Mouse (Mus musculus) telencephalon, adult 2 months (tissue): Measurements from ENCODE around the gene March10.
A peak's percentile ranks its signal among the peaks of the same experiment; 100 is the strongest.

Experiments used
- DNase-seq: peaks from one replicate; pipeline ENCODE4 v3.0.0-alpha.2; 2011; ENCODE audit warnings: low read depth, low spot score

The March10 gene

DNA sequence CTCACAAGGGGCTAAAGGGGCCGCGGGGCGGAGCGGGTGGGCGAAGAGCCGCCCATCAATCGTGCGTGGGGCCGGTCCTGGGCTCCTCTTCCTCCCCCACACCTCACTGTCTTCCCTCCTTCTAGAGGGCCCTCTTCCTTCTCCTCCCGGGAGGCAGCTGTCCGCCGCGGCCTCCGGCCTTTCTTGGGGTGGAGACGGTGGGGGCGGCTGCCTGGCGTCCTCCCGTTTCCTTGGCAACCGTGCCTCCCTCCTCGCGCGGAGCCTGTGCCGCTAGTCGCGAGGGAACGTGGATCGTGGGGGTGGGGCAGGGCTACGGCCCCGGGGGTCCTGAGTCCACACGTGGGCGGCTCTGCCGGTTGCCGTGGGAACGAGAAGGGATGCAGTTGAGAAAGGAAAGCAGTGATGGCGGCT lies at the start of gene March10:
March10 (minus strand) TSS at position 239 of the 411 bp plus-strand sequence.
- DNase-seq = no peak

DNA sequence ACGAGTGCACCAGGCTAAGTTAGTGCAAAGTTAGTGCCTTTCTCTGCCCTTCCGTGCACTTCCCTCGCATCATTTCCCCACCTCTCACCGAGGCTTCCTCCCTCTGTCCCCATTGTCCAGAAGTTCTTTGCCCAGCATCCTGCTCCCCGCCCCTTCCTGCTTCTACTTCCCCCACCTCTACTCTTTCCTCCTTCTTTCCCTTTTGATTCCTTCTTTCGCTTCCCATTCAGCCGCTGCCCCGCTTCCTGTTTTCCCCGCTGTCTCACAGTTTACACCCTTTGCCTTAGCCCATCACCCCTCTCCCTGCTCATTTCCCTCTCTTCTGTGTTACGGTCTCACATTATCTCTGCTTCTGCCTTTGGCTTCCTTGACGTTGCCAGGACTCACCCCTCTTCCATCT lies 49.8 kb upstream of the March10 start:
- no peak for DNase-seq

DNA sequence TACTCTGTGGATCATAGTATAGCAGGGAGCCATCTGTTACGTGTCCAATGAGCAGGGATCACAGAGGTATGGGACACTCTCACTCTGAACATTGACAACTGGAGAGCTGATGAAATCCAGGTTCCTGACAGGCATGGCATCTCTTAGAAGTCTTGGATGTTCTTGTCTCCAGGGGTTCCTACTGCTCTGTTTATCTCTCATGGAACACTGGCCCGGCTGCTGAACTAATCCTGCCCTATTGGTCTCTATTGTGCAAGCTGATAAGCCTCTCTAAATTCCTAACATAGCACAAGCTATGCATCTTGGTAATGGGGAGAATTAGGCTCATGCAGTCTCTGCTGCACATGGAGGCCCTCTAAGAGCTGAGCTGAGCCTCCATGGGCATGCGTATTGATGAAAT lies 48.5 kb upstream of the March10 start:
- no peak for DNase-seq

DNA sequence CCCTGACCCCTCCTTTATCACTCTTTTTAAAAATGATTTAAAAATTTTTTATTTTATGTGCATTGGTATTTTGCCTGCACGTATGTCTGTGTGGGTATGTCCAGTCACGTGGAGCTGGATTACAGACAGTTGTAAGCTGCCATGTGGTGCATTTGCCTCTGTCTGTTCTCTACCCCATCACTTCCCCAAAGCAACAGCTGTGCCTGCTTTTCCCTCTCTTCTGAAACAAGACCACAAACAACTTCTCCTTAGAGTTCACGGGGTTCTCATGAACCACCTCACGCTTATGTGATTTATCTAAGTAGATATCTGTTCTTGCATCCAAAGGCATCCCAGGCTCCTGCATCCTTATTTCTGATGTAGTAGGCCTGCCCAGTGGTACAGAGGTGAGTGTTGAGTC lies 45.8 kb upstream of the March10 start:
- DNase-seq = no peak

DNA sequence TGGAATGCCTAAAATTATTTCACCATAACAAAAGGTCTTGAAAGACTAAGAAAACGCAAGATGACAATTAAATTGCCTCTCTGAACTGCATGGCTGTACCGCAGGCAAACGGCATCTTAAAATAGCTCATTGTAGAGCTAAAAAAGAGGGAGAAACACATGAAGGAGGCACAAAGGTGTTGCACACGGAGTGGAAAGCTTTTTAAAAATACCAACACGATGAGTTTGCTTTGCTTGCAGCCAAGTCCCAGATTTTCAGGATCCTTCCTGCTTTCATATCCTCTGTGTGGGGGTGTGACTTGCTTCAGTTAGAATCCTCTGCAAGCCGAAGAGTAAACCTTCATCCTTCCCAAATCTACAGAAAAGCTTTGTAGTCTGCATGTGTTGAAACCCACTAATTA lies 41.0 kb upstream of the March10 start:
- DNase-seq = peak; percentile 93

DNA sequence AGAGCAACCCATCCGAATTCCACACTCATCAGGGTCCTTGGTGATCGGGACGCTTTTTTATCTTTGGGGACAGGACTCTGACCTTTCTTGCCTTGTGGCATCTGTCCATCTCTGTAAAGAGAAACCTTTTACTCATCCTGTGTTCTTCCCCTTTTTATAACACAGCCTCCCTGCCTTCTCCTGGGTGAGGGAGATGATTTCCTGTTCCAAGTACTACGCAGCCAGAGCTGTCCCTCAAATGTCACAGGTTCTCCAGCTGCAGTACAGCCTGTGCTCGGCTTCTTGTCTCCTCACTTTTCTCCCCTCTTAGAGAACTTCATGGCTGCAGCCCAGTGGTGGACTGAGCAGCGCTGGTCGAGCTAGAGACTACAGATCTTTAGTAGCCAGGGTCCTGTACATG lies 40.1 kb upstream of the March10 start:
- no peak for DNase-seq

DNA sequence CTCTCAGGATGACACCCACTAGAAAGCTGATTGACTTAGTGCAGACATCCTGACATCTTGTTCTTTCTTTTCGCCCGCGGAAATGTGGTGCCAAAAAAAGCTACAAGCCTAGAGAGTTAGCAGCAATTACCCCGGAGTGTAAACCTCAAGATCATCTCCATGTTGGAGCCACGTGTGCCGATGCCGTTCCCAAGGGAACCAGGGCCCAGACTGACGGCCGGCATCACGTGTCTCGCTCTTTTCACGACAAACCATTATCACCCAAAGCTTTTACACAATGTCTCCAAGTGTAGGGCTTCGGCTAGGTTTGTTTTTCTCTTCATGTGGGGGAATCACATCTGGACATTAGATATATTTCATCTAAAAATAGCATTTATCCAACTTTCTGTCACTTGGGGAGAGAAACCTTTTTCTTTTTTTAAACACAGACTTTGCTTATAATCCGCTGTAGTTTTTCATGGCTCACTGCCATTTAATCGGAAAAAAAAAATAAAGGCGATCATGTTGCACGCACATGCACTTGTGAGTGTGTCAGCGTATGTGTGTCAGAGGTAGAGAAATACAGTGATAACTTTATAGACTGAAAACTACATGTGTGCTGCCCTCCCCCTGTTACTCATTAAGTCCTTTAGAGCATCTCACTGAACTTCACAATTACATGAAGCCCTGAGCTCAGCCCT lies 39.2 kb upstream of the March10 start:
- DNase-seq = no peak

DNA sequence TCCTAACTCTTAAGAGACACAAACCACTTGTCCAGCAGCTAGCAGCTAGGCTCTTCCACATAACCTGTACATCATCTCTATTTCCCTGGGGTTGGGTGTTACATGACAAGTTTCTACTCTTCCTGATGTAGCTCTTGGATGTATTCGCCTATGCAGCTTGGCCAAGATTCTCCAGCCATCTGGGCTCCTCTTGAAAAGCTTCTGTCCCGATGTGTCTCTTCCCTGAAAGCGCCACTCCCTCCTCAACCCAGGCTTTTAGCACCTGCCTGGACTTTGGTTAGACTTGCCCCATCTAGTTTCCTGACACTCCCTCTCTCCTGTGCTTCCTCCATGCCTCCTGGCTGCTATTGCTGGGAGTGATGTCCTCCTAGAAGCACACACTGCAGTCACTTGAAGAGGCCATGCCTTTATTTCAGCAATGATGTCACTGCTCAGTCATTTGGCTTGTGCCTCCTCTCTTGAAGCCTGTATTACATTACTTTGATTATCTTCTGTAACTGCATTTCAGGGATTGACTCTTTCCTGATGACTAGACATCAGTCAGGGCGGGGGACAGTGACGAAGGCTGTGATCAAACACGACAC lies 38.3 kb upstream of the March10 start:
- no peak for DNase-seq

DNA sequence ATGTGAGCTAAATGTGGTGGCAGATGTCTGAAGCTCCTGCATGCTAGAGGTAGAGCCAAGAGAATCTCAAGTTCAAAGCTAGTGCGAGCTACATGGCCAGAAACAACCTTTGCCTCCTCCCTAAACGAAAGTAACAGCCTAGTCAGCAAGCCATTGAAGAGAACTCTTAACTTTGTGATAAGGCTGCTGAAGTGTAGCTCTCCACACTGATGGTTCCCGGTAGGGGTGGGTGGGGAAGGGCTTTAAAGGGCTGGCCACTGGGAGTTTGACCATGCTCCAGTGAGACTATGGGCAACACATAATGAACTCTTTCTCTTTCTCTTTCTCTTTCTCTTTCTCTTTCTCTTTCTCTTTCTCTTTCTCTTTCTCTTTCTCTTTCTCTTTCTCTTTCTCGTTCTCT lies 35.9 kb upstream of the March10 start:
- DNase-seq = no peak

DNA sequence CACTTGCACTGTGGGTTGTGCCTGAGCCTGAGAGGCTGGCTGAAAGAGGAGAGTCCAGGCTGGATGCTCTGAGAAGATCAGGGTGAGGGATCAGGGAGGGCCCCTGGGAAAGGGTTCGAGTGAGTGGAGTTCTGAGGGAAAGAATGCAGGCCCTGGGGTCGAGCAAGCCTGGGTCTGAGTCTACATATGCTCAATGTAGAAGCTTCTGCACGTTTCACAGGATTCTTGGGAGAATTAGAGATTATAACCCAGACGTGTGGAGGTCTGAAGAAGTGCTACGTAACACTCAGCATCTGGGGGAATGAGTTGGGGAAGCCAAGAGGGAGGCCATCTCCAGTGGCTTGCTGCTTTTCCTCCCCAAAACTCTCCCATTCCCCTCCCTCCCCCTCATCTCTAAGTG lies 34.4 kb upstream of the March10 start:
- no peak for DNase-seq

DNA sequence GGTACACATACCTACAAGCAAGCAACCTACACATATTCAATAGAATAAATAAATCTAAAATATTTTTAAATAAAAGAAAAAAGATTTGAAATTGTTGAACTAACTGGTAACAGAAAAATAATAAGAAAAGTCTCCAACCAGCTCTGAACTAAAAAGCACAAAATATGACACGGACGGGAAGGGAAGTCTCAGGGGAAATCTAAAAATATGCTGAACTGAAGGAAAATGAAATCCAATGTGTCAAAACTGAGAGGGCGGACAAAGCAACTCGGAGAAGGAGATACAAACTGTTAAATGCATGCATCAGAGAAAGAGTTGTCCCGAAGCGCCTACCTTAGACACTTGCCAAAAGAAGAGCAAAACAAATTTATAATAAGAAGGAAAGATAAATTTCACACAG lies 28.9 kb upstream of the March10 start:
- no peak for DNase-seq

DNA sequence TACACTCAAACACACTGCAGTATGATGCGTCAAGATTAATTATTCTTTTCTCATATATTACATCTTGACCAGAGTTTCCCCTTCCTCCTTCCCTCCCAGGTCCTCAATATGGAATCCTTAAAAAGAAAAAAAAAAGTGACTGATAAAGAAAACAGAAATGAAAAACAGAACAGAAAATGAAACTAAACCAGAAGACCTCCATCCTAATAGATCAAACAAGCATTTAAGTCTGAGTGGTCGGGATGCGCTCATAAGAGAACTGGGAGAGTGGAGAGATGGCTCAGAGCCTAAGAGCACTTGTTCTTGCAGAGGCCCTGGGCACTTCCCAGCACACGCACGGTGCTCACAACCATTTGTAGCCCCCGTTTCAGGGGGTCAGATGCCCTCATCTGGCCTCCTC lies 28.5 kb upstream of the March10 start:
- DNase-seq = no peak

DNA sequence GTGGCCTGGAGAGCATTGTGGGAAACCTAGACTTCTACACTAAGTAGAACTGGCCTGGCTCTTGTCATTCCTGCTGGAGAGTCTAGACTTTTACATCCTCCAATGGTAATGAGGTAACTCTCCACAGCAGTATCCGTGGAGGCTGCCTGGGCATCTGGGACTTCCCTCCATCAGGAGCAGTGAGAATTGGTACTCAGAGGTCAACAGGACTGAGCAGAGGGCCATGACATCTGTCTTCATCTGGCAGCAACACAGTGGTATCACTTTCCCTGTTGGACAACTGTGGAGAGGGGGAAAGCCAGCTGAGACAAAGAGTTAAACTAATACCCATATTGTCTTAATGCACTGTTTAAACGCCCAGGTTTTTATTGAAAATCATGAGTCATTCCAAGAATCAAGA lies 26.2 kb upstream of the March10 start:
- no peak for DNase-seq

DNA sequence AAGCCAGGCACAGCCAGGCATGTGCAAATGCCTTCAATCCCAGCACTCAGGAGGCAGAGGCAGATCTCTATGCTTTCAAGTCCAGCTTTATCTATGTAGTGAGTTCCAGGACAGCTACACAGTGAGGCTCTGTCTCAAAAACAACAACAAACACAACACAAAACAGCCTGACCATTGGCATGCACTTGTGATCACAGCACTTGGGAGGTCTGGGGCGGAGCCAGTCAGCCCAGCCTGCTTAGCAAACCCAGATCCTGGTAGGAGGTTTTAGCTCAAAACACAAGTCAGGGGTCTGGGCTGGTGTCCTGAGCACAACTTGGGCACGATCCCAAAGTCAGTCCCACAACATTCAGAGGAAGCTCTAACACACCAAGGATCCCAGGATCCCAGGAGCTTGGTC lies 18.2 kb upstream of the March10 start:
- DNase-seq = no peak

DNA sequence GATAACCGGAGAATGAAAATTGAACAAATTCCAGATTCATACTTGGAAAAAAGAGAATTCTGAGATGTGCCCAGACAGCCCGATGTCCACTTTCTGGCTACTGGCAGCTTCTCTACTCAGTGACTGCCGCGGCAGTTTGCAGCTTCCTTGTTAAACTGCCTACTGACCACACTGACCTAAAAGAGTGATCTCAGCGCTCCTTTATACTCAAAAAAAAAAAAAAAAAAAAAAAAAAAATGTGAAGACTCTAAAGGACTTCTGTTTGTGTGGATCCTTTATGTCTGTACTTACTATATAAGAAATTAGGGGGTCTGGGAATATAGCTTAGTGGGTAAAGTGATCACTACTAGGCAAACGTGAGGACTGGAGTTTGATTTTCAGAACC lies 17.8 kb upstream of the March10 start:
- no peak for DNase-seq

DNA sequence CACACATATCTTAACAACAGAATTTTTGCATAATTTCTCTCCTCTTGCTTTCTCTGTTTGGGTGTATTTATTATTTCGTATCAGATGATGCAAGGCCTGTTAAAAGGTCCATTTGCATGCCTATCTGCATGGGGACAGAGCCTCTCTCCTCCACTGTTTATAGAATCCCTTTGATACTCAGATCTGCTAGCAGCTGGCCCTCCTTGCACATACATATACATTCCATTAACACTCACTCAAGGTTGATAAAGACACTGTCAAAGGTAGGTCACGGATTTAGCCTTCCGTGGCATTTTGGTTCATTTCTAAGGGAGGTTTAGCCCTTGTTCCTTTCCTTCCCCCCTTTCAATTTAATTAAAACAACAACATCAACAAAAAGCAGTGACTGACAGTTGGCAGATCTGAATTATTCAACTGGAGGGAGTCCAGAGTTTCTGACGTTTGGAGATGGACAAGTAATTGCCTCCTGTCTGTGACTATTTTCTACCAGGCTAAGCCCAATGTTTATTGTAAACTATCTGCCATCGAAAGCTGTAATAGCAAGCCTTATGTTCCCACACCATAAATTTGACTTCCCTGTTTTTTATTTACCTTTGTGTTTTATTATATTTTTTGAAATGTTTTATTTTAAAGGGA lies 17.3 kb upstream of the March10 start:
- DNase-seq = no peak

DNA sequence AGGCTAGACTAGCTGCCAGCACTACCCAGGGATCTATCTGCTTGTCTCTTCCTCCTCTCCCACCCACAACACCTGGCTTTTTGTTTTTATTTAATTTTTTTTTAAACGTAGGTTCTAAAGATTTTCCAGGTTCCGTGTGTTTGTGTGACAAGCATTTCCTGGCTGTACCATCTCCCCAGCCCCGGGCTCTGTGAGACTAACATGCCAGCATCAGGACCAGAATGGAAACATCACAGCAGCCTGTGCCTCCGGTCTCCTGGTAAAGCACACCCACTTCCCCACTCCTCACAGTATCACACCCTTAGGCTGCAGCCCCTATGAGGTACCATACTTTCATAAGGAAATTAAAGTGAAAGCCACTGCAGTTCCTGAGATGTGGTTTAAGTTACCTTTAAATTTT lies 16.1 kb upstream of the March10 start:
- no peak for DNase-seq

DNA sequence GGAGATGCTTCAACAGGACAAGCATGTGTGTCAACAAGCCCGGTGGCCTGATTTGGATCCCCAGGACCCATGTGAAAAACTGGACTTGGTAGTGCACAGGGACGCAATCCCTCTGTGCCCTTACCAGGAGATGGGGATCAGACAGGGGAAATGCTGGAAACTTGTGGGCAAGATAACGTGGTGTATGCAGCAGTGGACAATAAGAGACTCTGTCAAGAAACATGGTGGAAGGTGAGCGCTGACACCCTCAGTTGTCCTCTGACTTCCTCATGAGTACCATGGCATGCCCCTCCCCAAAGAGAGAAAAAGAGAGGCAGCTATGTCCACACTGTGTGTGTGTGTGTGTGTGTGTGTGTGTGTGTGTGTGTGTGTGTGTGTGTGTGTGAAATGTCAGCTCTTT lies 14.4 kb upstream of the March10 start:
- DNase-seq = no peak

DNA sequence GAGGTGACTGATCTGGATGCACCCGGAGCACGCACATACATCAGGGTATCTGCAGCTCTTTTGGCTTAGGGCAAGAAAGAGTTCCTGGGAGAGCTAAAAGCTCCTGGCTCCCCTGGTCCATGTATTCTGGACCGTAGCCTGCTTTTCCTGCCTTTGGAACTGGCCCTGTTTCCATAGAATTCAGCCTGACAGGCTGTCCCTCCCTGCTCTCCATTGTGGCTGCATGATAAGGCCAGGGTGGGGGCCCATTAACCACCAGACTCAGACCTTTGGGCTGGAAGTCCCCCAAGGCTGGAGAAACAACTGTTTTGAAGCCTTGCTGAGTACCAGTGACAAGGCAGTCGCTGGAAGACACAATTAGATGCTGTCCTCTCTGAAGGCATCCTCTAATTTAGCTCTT lies 13.0 kb upstream of the March10 start:
- no peak for DNase-seq

DNA sequence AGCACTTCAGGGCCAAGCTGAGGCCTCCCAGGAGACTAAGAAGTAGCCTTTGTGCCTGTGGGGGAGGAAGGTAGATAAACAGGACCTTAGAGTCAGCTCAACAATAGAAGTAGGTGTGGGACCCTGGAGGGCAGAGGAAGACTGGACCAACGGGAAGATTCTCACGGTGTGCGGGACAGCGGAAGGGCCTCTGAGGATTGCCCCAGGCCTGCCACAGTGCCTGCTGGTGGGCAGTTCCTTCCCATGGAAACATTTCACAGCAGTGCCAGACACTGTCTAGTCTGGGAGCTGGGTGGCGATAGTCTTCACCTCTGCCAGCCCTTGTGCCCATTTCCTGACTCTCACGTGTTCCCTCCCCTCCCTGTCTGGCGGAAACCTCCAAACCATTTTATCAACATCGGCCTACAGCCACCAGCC lies 12.6 kb upstream of the March10 start:
- DNase-seq = no peak

DNA sequence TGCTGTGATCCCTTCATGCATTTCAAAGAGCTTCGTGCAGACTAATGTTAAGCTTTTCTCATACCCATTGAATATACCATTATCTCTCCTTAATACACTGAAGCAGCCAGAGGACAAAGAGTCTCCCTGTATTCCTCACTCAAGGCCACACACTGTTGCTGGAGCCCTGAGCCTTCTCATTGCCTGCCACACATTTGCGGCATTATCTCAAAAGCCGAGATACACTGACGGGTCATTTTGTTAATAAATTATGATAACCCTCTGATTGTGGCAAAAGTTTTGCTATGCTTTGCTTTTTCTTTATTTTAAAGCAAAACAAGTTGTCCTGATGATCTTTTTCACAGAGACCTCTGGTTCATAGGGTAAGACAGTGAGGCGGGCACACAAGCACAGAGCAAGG lies 11.9 kb upstream of the March10 start:
- DNase-seq = no peak

DNA sequence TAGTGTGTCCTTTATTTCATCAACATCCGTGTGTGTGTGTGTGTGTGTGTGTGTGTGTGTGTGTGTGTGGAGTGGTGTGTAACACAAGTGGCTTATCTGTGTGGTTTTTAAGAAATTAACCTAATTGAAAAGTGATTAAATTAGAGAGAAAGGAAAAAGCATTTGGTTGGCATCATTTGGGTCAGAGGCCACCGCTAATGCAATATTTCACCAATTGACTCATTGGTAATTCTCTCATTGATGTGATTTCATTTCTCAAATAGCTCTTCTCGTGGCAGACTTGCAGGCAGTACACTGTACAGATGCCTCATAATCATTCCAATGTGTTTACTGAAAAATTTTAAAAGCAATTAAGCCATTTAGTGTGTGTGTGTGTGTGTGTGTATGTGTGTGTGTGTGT lies 11.3 kb upstream of the March10 start:
- DNase-seq = no peak

DNA sequence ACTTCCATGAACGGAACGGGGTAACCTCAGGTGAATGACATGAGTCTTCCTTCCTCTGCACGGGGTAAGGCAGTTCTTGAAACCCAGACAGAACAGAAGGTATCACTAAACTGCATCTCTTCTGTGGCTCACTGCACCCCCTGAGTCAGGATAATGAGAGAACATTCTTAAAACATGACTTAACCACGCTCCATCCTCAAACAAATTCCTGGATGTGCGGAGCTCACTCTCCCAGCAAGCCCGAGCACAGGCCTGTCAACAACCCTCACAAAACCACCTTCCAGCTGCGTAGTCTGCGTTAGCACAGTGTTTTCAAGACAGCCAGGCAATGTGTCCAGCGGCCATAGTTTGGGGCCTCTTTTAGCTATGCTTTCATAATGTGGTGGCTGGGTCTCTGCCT lies 10.7 kb upstream of the March10 start:
- DNase-seq = no peak
